Mouse (Mus musculus) midbrain, embryonic 14.5 days (tissue): ENCODE measurements around the gene Trio. TPM values are rescaled to one million over a fixed set of nuclear protein-coding genes. Genes with fewer than 3 reads are reported as not detected.
A peak's percentile ranks its signal among the peaks of the same experiment; 100 is the strongest.

Experiments
- ATAC-seq: fragments of 200-750 bp; cut with Nextera tagmentation; 2 replicates; pipeline ENCODE4 v1.8.0; 2017; ENCODE audit warnings: moderate number of reproducible peaks, moderate library complexity; ENCODE audit not compliant: low FRiP score, low TSS enrichment
- DNase-seq: peaks from one replicate; pipeline ENCODE4 v3.0.0-alpha.2; 2015
- H3K27ac ChIP-seq: fragments of 300-500 bp; sonication (generic); replicated peaks from 2 replicates; pipeline ENCODE4 v1.5.1; 2014; ENCODE audit warnings: mild to moderate bottlenecking, low read depth, low read length, moderate library complexity
- H3K27me3 ChIP-seq: fragments of 300-500 bp; sonication (generic); 2 replicates; pipeline ENCODE4 v1.6.1; 2014; ENCODE audit warnings: low read length, control low read depth, mixed read lengths; ENCODE audit not compliant: control insufficient read depth, insufficient read depth
- H3K36me3 ChIP-seq: fragments of 300-500 bp; sonication (generic); 2 replicates; pipeline ENCODE4 v1.6.1; 2014; ENCODE audit warnings: low read length, control low read depth; ENCODE audit not compliant: control insufficient read depth, insufficient read depth
- H3K4me1 ChIP-seq: fragments of 300-500 bp; sonication (generic); 2 replicates; pipeline ENCODE4 v1.6.1; 2014; ENCODE audit warnings: mild to moderate bottlenecking, antibody characterized with exemption, low read length, control low read depth; ENCODE audit not compliant: control insufficient read depth, insufficient read depth
- H3K4me2 ChIP-seq: fragments of 300-500 bp; sonication (generic); 2 replicates; pipeline ENCODE4 v1.6.1; 2014; ENCODE audit warnings: mild to moderate bottlenecking, low read length, moderate library complexity
- H3K4me3 ChIP-seq: fragments of 300-500 bp; sonication (generic); replicated peaks from 2 replicates; pipeline ENCODE4 v1.5.1; 2014; ENCODE audit warnings: low read depth, low read length
- H3K9ac ChIP-seq: fragments of 300-500 bp; sonication (generic); replicated peaks from 2 replicates; pipeline ENCODE4 v1.6.1; 2014; ENCODE audit warnings: mild to moderate bottlenecking, low read length, moderate library complexity
- H3K9me3 ChIP-seq: fragments of 300-500 bp; sonication (generic); 2 replicates; pipeline ENCODE4 v1.6.1; 2016; ENCODE audit warnings: low read length, control low read depth, mixed read lengths; ENCODE audit not compliant: control insufficient read depth
- WGBS: fragments of 180-500 bp; shearing (Covaris S2); extraction: QIAGEN DNeasy Blood & Tissue Kit; methylation state at CpG from one replicate; pipeline ENCODE4 v1.1.7; 2014; 5-methylcytosine and 5-hydroxymethylcytosine counted together
- polyA plus RNA-seq: library from polyadenylated mRNA; unstranded; fragments of >200 nt; fragmentation: Nextera tagmentation; extraction: Ambion mirVana; gene quantifications from 2 replicates; pipeline ENCODE4 v1.2.1, GENCODE M21; 2014

The Trio gene
- polyA plus RNA-seq: 56.5 and 59.8 TPM in 2 replicates

DNA sequence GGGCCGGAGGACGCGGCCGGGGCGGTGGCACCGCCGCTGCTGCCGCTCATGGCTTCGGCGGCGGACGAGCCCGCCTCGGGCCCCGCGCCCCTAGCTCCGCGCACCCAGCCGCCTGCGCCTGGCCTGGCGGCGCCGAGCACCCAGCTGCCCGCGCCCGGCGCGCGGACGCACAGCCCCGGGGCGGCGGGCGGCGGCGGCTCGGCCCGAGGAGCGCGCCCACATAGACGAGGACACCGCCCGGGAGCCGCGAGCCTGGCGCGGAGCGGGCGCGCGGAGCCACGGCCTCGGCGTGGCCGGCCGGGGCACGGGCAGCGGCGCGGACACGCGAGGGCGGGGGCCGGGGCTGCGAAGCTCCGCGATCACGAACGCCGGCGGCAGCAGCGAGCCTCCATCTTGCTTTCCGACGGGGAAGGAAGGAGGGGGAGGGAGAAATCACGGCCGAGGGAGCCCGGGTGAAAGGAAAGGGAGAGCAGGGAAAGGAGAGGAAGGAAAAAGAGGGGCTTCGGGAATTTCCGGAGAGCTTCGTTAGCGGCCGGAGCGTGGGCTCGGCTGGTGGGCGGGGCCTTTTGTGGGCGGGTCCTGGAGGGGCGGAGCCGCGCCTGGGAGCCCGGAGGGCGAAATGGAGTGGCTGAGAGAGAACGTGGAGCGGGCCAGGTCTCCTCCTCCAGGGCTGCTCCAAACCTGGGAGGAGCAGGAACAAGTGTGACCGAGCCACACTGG is at the start of gene Trio:
Gene Trio (minus strand): TSS at position 402 of the 720 bp plus-strand sequence.
- H3K4me3 ChIP-seq: peak within 1 kb of the TSS; percentile 97
- H3K9ac ChIP-seq: peak within 1 kb of the TSS; percentile 99
- H3K4me2 ChIP-seq: peak within 1 kb of the TSS; percentile 78
- ATAC-seq (peak; percentile 94), DNase-seq (peak; percentile 98)
- no peaks in the 10 kb centered on the region for H3K36me3 ChIP-seq
- H3K4me1 ChIP-seq: peaks cover 32% of the 10 kb centered on the region
- no peaks in the 10 kb centered on the region for H3K27me3 ChIP-seq
- no peaks in the 10 kb centered on the region for H3K9me3 ChIP-seq
- peak within 1 kb of the TSS; percentile 99 for H3K27ac ChIP-seq
- WGBS: under 1% methylated on average over 93 of the region's 94 CpGs

DNA sequence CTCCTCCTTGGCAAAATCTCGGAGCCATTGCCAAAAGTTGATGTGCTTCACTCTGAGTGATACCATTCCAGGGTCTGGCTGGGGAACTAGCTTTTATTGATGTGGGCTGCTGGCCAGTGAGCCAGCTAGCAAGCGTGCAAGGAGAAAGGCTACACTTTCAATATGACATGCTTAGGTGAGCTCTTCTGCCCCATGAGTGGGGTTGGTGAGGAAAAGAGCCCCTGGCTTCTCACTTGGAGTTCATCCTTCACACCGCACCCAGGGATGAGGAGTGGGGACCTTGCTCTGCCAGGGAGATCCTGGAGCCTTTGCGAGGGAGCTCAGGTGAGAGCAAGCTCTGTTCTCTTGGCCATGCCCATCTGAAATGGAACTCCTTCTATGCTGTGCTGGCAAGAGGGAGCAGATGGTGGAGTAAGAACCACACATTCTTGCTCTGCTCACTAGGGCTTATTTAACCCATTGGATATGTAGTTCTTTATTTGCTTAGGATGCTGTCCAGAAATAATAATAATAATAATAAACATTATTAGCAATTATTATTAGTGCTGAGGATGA is 48.8 kb upstream of the Trio start:
- DNase-seq (no peak), ATAC-seq (no peak)
- Histone ChIP-seq H3K4me3 (no peak overlapping the region), H3K27ac (no peak overlapping the region), H3K9me3 (no peaks in the 10 kb centered on the region), H3K4me2 (no peak overlapping the region), H3K36me3 (no peaks in the 10 kb centered on the region), H3K27me3 (no peaks in the 10 kb centered on the region), H3K4me1 (no peaks in the 10 kb centered on the region; the same call in 1 of the 2 replicates), H3K9ac (no peak overlapping the region)
- WGBS: 91% methylated on average over 4 of the region's 4 CpGs

DNA sequence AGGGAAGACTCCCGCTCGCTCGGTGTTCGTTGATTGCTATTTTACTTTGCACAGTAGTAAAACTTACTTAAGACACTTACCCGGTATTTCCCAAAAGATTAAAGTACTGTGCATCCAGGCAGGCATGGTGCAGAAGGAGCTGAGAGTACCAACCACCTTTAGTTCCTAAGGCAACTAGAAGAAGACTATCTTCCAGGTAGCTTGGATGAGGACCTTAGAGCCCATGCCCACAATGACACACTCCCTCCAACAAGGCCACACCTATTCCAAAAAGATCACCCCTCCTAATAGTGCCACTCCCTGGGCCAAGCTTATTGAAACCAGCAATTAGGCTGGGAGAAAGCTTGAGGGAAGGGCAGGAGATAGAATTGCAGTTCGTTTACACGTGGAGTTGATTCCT is 46.0 kb upstream of the Trio start:
- Histone ChIP-seq H3K4me3 (no peak overlapping the region), H3K9me3 (no peaks in the 10 kb centered on the region), H3K4me2 (no peak overlapping the region), H3K27ac (no peak overlapping the region), H3K4me1 (no peaks in the 10 kb centered on the region; the same call in 1 of the 2 replicates), H3K27me3 (no peaks in the 10 kb centered on the region), H3K9ac (no peak overlapping the region), H3K36me3 (no peaks in the 10 kb centered on the region)
- ATAC-seq: no peak
- 50% methylated on average over 7 of the region's 7 CpGs for WGBS
- no peak for DNase-seq

DNA sequence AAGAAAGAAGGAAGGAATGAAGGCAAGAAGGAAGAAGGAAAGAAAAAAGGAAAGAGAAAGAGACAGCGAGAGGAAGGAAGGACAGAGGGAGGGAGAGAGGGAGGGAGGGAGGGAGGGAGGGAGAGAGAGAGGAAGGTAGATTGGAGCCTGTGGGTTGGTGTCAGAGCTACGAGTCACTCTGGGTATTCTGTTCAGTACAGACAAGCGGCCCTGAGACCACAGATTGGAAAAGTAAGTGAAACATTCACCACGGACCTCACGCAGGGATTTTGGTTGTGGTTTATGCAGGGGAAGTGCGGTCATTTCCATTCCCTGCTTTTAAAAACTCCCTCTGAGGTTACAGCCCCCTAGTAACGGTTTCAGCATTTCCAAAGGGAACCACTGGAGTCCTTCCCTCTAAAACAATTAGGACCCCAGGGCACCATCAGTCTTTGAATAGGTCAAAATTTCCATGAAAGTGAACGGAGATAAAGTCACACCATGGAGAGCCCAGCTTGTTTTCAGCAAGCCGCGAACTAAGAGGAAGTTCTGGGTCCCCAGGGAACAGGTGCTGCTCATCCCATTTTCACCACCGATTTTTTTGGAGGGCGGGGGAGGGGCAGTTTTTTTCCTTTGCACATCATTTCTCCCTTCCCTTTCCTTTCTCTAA is 45.2 kb upstream of the Trio start:
- DNase-seq: peak; percentile 38
- no peaks in the 10 kb centered on the region for H3K27me3 ChIP-seq
- no peaks in the 10 kb centered on the region; the same call in 1 of the 2 replicates for H3K4me1 ChIP-seq
- H3K9me3 ChIP-seq: no peaks in the 10 kb centered on the region
- WGBS: 4% methylated on average over 12 of the region's 12 CpGs
- H3K4me2 ChIP-seq: peak overlapping the region; percentile 24; the same call in 1 of the 2 replicates
- no peak overlapping the region for H3K9ac ChIP-seq
- H3K4me3 ChIP-seq: no peak overlapping the region
- H3K36me3 ChIP-seq: no peaks in the 10 kb centered on the region
- ATAC-seq: no peak
- no peak overlapping the region for H3K27ac ChIP-seq

DNA sequence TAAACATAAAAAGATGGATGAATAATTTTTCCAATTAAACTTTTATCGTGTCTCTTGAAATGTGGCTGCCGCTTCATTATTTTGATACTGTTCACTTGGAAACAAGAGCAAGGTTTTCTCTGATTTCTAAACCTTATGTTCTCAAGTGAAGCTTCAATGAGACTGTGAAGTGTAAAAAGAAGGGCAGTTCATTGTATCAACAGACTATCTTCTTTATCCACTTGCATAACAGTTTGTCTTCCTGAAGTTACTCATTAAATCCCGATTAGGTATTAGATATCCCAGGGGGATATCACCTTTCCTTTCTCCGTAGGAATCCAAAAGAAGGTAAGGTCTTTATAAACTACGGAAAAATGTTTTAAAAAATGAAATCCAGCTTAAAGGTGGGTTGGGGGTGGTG is 44.6 kb upstream of the Trio start:
- no peaks in the 10 kb centered on the region; the same call in 1 of the 2 replicates for H3K4me1 ChIP-seq
- H3K27ac ChIP-seq: no peak overlapping the region
- no peak overlapping the region for H3K4me2 ChIP-seq
- H3K27me3 ChIP-seq: no peaks in the 10 kb centered on the region
- ATAC-seq: no peak
- H3K9me3 ChIP-seq: no peaks in the 10 kb centered on the region
- 74% methylated on average over 5 of the region's 5 CpGs for WGBS
- no peak overlapping the region for H3K9ac ChIP-seq
- H3K36me3 ChIP-seq: no peaks in the 10 kb centered on the region
- DNase-seq: no peak
- H3K4me3 ChIP-seq: no peak overlapping the region

DNA sequence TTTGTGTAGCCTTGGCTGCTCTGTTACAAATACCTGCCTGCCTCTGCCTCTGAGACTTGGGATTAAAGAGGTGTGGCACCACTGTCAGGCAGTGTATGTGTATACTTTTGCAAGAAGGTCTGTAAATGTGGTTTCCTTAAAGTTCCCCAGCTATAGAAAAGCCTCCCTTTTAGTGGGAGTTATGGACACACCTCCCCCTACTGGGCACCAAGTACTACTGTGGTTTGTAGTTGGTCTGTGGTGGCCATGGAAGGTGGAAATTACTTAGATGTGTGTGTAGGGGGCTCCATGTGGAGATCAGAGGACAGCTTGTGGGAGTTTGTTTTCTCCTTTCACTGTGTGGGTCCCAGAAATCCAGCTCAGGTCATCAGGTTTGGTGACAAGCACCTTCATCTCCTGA is 41.7 kb upstream of the Trio start:
- H3K27ac ChIP-seq: no peak overlapping the region
- no peaks in the 10 kb centered on the region for H3K9me3 ChIP-seq
- DNase-seq (peak; percentile 42), ATAC-seq (no peak)
- H3K4me1 ChIP-seq: no peaks in the 10 kb centered on the region; the same call in 1 of the 2 replicates
- no peak overlapping the region for H3K9ac ChIP-seq
- H3K4me2 ChIP-seq: no peak overlapping the region
- H3K36me3 ChIP-seq: no peaks in the 10 kb centered on the region
- H3K27me3 ChIP-seq: no peaks in the 10 kb centered on the region
- H3K4me3 ChIP-seq: no peak overlapping the region

DNA sequence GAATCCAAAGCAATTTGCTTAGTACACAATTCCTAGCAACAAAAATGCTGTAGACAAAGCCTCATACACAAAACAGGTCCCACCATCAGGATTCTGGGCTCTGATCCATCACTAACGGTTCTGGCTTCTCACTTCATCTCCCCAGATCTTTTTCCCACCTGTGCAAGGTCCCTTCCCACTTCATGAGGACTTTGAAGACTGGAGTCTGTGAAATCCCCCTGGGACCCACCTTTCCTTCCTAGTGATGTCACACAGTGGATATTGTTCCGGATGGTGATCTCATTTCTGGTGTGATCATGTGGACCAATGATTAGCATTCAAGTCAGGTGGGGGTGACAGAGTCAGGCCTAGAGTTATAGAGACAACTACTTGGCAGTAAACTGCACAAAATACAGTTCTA is 40.8 kb upstream of the Trio start:
- no peak overlapping the region for H3K4me2 ChIP-seq
- H3K9ac ChIP-seq: no peak overlapping the region
- H3K4me1 ChIP-seq: no peaks in the 10 kb centered on the region; the same call in 1 of the 2 replicates
- H3K27ac ChIP-seq: no peak overlapping the region
- H3K27me3 ChIP-seq: no peaks in the 10 kb centered on the region
- no peak for ATAC-seq
- no peaks in the 10 kb centered on the region for H3K36me3 ChIP-seq
- no peak overlapping the region for H3K4me3 ChIP-seq
- 86% methylated on average over 2 of the region's 2 CpGs for WGBS
- no peak for DNase-seq
- H3K9me3 ChIP-seq: no peaks in the 10 kb centered on the region

DNA sequence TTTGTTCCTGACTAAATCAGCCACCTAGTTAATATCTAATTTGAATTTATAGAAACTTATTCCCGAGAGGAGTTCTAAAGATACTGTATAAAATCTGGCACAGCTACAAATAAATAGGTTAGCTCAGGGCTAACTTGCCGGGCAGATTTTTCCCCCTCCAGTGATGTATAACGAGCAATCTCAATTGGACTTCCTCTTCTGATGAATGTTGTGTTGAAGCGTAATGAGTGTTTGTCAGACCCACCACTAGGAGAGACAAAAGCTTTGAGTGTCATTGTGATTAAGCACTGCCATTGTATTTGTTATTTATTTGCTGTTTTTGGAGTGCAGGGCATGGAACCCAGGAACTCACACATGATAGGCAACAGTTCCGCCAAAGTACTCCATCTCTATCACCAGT is 39.9 kb upstream of the Trio start:
- H3K27me3 ChIP-seq: no peaks in the 10 kb centered on the region
- WGBS: 77% methylated on average over 5 of the region's 5 CpGs
- no peak overlapping the region for H3K4me2 ChIP-seq
- DNase-seq: no peak
- H3K9ac ChIP-seq: no peak overlapping the region
- no peaks in the 10 kb centered on the region for H3K9me3 ChIP-seq
- no peaks in the 10 kb centered on the region for H3K36me3 ChIP-seq
- H3K4me1 ChIP-seq: no peaks in the 10 kb centered on the region
- H3K27ac ChIP-seq: no peak overlapping the region
- ATAC-seq: no peak
- H3K4me3 ChIP-seq: no peak overlapping the region

DNA sequence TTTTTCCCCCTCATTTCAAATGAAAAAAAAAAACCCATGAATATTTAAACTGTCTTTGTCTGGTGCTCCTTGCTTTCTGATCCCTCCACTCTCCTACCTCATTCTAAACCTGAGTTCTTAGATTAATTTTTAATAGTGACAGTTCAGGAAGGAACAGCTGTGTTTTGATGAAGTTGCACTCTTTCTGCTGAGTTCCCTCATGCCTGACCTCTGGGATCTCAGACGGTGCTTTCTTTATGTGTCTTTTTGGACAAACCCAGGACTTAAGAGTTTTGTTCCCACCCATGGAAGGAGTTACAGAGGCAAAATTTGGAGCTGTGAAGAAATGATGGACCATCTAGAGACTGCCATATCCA is 39.1 kb upstream of the Trio start:
- no peaks in the 10 kb centered on the region for H3K9me3 ChIP-seq
- H3K27ac ChIP-seq: no peak overlapping the region
- WGBS: 7% methylated on average over 1 of the region's 1 CpGs

More for the DNA sequence above, 39.1 kb upstream of the Trio start:
- H3K36me3 ChIP-seq: no peaks in the 10 kb centered on the region
- no peaks in the 10 kb centered on the region for H3K4me1 ChIP-seq
- ATAC-seq (no peak), DNase-seq (no peak)
- no peaks in the 10 kb centered on the region for H3K27me3 ChIP-seq
- no peak overlapping the region for H3K4me3 ChIP-seq
- no peak overlapping the region for H3K9ac ChIP-seq
- H3K4me2 ChIP-seq: no peak overlapping the region
